Mouse (Mus musculus) neural tube, embryonic 11.5 days (tissue): Measurements from ENCODE around the gene Kdelc2. TPM values are rescaled to one million over a fixed set of nuclear protein-coding genes. Genes with fewer than 3 reads are reported as not detected.

Source experiments
- ATAC-seq: fragments of 200-750 bp; cut with Nextera tagmentation; 2 replicates; pipeline ENCODE4 v1.8.0; 2017; ENCODE audit warnings: moderate number of reproducible peaks, mild to moderate bottlenecking, moderate TSS enrichment, moderate library complexity; ENCODE audit not compliant: insufficient read depth, low FRiP score, low TSS enrichment
- DNase-seq: peaks from one replicate; pipeline ENCODE4 v3.0.0-alpha.2; 2015; ENCODE audit warnings: low spot score
- H3K27ac ChIP-seq: fragments of 300-500 bp; sonication (generic); 2 replicates; pipeline ENCODE4 v1.5.1; 2014; ENCODE audit warnings: low read depth, mild to moderate bottlenecking, low read length
- H3K27me3 ChIP-seq: fragments of 300-500 bp; sonication (generic); 2 replicates; pipeline ENCODE4 v1.6.1; 2014; ENCODE audit warnings: mild to moderate bottlenecking, low read length, mixed read lengths; ENCODE audit not compliant: control insufficient read depth, insufficient read depth
- H3K36me3 ChIP-seq: fragments of 300-500 bp; sonication (generic); 2 replicates; pipeline ENCODE4 v1.6.1; 2014; ENCODE audit warnings: mild to moderate bottlenecking, low read length, moderate library complexity, mixed read lengths; ENCODE audit not compliant: control insufficient read depth, insufficient read depth
- H3K4me1 ChIP-seq: fragments of 300-500 bp; sonication (generic); 2 replicates; pipeline ENCODE4 v1.6.1; 2014; ENCODE audit warnings: low read length, mixed read lengths; ENCODE audit not compliant: control insufficient read depth, insufficient read depth
- H3K4me2 ChIP-seq: fragments of 300-500 bp; sonication (generic); 2 replicates; pipeline ENCODE4 v1.6.1; 2014; ENCODE audit warnings: low read depth, mild to moderate bottlenecking, moderate library complexity
- H3K4me3 ChIP-seq: fragments of 300-500 bp; sonication (generic); 2 replicates; pipeline ENCODE4 v1.5.1; 2014; ENCODE audit warnings: low read depth, low read length
- H3K9ac ChIP-seq: fragments of 300-500 bp; sonication (generic); 2 replicates; pipeline ENCODE4 v1.6.1; 2014; ENCODE audit warnings: mild to moderate bottlenecking, low read length
- H3K9me3 ChIP-seq: fragments of 300-500 bp; sonication (generic); 2 replicates; pipeline ENCODE4 v1.6.1; 2016; ENCODE audit warnings: low read length; ENCODE audit not compliant: control insufficient read depth
- WGBS: fragments of 180-500 bp; shearing (Covaris S2); extraction: QIAGEN DNeasy Blood & Tissue Kit; methylation state at CpG from one replicate; pipeline ENCODE4 v1.1.7; 2014; 5-methylcytosine and 5-hydroxymethylcytosine counted together
- polyA plus RNA-seq: library from polyadenylated mRNA; unstranded; fragments of >200 nt; fragmentation: Nextera tagmentation; extraction: Ambion mirVana; gene quantifications from 2 replicates; pipeline ENCODE4 v1.2.1, GENCODE M21; 2014

Gene Kdelc2
- polyA plus RNA-seq, 1 experiment from 2014 or later: 7.8 TPM

GRCm38 (mm10) chr9:53377597-53377996 lies 6.2 kb upstream of the Kdelc2 start:
- no peaks in the 10 kb centered on the region for H3K4me1 ChIP-seq
- H3K27me3 ChIP-seq: no peaks in the 10 kb centered on the region
- ATAC-seq (no peak), DNase-seq (no peak)
- 79% methylated on average over 5 of the region's 5 CpGs for WGBS
- no peak overlapping the region for H3K27ac ChIP-seq
- no peak overlapping the region for H3K4me2 ChIP-seq
- no peak overlapping the region for H3K4me3 ChIP-seq
- H3K9me3 ChIP-seq: no peaks in the 10 kb centered on the region
- no peak overlapping the region for H3K9ac ChIP-seq
- no peaks in the 10 kb centered on the region for H3K36me3 ChIP-seq

DNA sequence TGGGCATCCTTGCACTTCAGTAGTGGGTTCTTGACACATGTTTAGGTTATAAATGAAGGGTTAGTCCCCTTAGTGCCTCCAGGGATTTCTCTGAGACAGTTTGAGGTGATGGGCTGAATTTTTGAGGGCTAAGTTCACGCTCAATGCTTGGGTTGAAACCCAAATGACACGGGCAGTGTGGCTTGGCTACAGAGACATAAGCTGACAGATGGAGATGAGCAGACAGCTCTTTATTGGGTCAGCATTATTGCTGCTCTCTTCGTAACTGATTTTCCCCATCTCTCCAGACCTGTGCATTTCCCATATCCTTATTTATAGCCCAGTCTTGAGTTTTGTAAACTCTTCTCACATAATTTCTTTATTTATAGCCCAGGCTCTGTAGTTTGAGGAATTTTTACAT lies 5.7 kb upstream of the Kdelc2 start:
- H3K9ac ChIP-seq: no peak overlapping the region
- no peaks in the 10 kb centered on the region for H3K36me3 ChIP-seq
- no peak overlapping the region for H3K4me2 ChIP-seq
- no peaks in the 10 kb centered on the region for H3K4me1 ChIP-seq
- no peak for ATAC-seq
- WGBS: 77% methylated on average over 3 of the region's 3 CpGs
- no peaks in the 10 kb centered on the region for H3K9me3 ChIP-seq
- no peak overlapping the region for H3K27ac ChIP-seq
- no peaks in the 10 kb centered on the region for H3K27me3 ChIP-seq
- no peak for DNase-seq
- H3K4me3 ChIP-seq: no peak overlapping the region

DNA sequence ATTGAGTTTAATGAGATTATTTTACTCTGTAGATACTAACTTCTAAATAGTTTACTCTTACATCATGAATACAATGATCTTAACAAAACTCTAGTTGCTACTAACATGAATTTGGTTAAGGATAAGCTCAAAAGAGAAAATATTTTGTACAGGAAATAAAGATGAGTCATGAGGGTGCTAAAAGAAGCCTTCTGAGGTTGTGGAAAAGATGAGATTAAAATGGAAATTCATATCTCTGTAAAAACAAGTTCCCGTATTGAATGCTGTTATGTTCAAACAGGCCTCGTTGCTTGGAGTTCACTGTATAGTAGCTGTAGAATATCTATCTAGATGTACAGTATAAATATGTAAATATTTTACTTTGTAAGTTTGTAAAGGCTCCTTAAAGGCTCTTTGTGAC lies 3.2 kb upstream of the Kdelc2 start:
- ATAC-seq (no peak), DNase-seq (no peak)
- Histone ChIP-seq H3K27ac (no peak overlapping the region), H3K9ac (no peak overlapping the region), H3K36me3 (no peaks in the 10 kb centered on the region), H3K9me3 (no peaks in the 10 kb centered on the region), H3K4me1 (no peaks in the 10 kb centered on the region), H3K4me2 (no peak overlapping the region), H3K4me3 (no peak overlapping the region), H3K27me3 (no peaks in the 10 kb centered on the region)
- 86% methylated on average over 2 of the region's 2 CpGs for WGBS

DNA sequence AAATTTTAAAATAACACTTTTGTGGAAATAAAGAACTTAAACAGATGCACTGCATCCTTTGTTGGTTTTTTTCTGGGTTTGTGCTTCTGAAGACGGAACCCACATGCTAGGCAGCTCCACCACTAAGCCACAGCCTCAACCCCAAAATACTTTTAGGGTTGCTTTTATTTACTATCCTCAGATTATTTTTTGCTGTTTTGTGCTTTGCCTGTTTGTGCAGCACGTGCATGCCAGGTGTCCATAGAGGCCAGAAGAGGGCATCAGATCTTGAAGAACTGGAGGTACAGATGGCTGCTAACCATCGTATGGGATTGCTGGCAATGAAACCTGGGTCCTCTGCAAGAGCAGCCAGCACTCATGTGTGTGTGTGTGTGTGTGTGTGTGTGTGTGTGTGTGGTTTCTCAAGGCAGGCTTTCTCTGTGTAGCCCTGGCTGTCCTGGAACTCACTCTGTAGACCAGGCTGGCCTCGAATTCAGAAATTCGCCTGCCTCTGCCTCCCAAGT lies 2.7 kb upstream of the Kdelc2 start:
- Histone ChIP-seq H3K27me3 (no peaks in the 10 kb centered on the region), H3K4me3 (no peak overlapping the region), H3K4me1 (no peaks in the 10 kb centered on the region), H3K9ac (no peak overlapping the region), H3K9me3 (no peaks in the 10 kb centered on the region), H3K36me3 (no peaks in the 10 kb centered on the region), H3K27ac (no peak overlapping the region), H3K4me2 (no peak overlapping the region)
- DNase-seq: no peak
- no peak for ATAC-seq
- WGBS: 89% methylated on average over 5 of the region's 5 CpGs

DNA sequence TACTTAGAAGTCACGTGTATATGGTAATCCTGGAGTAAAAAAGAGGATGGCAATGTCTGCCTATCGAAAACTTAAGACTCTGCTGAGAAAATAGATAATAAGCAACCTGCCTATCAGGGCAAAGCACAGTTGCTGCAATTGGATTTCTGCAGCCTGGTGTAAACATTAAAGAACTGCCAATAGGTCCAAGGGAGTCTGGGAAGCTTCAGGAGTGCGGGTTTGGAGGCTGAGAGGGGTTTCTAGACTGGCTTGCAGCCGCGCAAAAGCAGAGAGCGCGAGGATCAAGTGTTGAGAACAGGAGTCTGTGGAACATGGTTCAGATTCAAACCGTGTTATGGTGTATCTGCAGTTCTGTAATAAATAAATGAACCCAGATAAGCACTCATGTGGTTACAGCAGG lies 1.0 kb downstream of the Kdelc2 start:
- DNase-seq (peak; percentile 30), ATAC-seq (no peak)
- Histone ChIP-seq H3K9ac (peak overlapping the region; percentile 90), H3K27ac (no peak overlapping the region), H3K4me1 (no peaks in the 10 kb centered on the region), H3K9me3 (no peaks in the 10 kb centered on the region), H3K36me3 (no peaks in the 10 kb centered on the region), H3K27me3 (no peaks in the 10 kb centered on the region), H3K4me3 (peak overlapping the region; percentile 68), H3K4me2 (peak overlapping the region; percentile 94)
- WGBS: 14% methylated on average over 8 of the region's 8 CpGs

GRCm38 (mm10) chr9:53387431-53387830 lies 3.6 kb downstream of the Kdelc2 start:
- H3K27ac ChIP-seq: no peak overlapping the region
- H3K4me2 ChIP-seq: no peak overlapping the region
- no peaks in the 10 kb centered on the region for H3K9me3 ChIP-seq
- DNase-seq: no peak
- no peaks in the 10 kb centered on the region for H3K36me3 ChIP-seq
- H3K4me3 ChIP-seq: no peak overlapping the region
- H3K9ac ChIP-seq: no peak overlapping the region
- no peaks in the 10 kb centered on the region for H3K4me1 ChIP-seq
- 72% methylated on average over 2 of the region's 2 CpGs for WGBS
- no peak for ATAC-seq
- H3K27me3 ChIP-seq: no peaks in the 10 kb centered on the region

DNA sequence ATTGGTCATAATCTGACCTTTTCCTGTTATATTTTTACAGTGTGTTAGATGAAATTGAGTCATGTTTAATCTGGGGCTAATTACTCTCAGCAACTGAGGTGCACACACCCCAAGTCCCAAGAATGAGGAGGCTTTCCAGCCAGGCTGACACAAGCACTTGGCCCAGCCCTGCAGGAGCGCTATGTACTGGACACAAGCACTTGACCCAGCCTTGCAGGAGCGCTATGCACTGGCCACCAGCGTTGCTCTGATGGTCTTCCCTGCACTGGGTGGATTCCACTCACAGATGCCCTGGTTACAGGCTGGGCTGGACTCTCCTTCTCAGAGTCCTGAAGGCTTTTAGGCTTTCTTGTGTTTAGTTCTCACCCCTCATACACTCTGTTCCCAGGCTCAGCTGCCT lies 5.3 kb downstream of the Kdelc2 start:
- H3K4me3 ChIP-seq: no peak overlapping the region
- WGBS: 83% methylated on average over 3 of the region's 3 CpGs

GRCm38 (mm10) chr9:53390136-53390535 lies 6.3 kb downstream of the Kdelc2 start:
- H3K4me3 ChIP-seq: no peak overlapping the region
- no peaks in the 10 kb centered on the region for H3K9me3 ChIP-seq
- WGBS: 84% methylated on average over 7 of the region's 7 CpGs
- no peaks in the 10 kb centered on the region for H3K4me1 ChIP-seq
- H3K27ac ChIP-seq: no peak overlapping the region
- H3K36me3 ChIP-seq: no peaks in the 10 kb centered on the region
- no peak overlapping the region for H3K9ac ChIP-seq
- no peak overlapping the region for H3K4me2 ChIP-seq
- no peak for DNase-seq
- H3K27me3 ChIP-seq: no peaks in the 10 kb centered on the region
- no peak for ATAC-seq

More for the DNA sequence above, 5.3 kb downstream of the Kdelc2 start:
- Histone ChIP-seq H3K27me3 (no peaks in the 10 kb centered on the region), H3K9ac (no peak overlapping the region), H3K4me1 (no peaks in the 10 kb centered on the region), H3K36me3 (no peaks in the 10 kb centered on the region), H3K4me2 (no peak overlapping the region), H3K9me3 (no peaks in the 10 kb centered on the region), H3K27ac (no peak overlapping the region)
- no peak for DNase-seq
- ATAC-seq: no peak

- Histone ChIP-seq H3K9ac (no peak overlapping the region), H3K36me3 (no peaks in the 10 kb centered on the region), H3K4me1 (no peaks in the 10 kb centered on the region), H3K27ac (no peak overlapping the region), H3K4me3 (no peak overlapping the region), H3K4me2 (no peak overlapping the region), H3K9me3 (no peaks in the 10 kb centered on the region), H3K27me3 (no peaks in the 10 kb centered on the region)
- ATAC-seq (no peak), DNase-seq (no peak)
- WGBS: 80% methylated on average over 13 of the region's 13 CpGs
These were observed 14.0 kb downstream of the Kdelc2 start for GRCm38 (mm10) chr9:53397685-53398387.
